Mouse (Mus musculus): ENCODE results near the gene Crybb1. TPM values are rescaled to one million over a fixed set of nuclear protein-coding genes. Genes with fewer than 3 reads are reported as not detected.

Gene Crybb1
- not detected in 2 replicates for total RNA-seq (2014; rRNA removed)
- polyA plus RNA-seq (2012; rRNA removed), result not detected in 2 replicates

DNA sequence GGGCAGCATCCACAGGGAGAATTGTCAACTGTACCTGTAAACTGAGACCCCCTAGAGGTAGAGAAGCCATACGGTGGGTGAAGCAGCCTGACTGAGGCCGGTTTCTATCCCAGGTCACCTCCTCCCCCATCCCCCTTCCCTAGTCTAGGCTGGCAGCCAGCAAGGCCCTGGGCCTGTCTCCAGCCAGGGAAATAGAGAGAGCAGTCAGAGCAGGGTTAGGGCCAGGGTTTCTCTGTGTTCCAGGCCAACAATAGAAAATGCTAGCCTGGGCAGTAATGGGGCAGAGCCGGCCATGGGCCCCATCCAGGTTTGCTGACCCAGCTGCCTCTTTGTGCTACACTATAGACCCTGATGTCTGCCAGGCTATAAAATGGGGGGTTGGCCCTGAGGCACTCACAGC lies at the start of gene Crybb1:
TSS of gene Crybb1 (plus strand) at position 390 of the 400 bp plus-strand sequence.
- no peak within 1 kb of the TSS for H3K27ac ChIP-seq (replicated peaks; ENCODE audit: insufficient read depth, low read depth, low read length)
- peak; percentile 14 for DNase-seq (ENCODE audit: extremely low read depth, low read depth, low spot score)
- no peak within 1 kb of the TSS for H3K4me3 ChIP-seq (ENCODE audit: insufficient read depth, low read depth, low read length)
- no peaks in the 10 kb centered on the region for H3K4me1 ChIP-seq (ENCODE audit: control insufficient read depth, insufficient read depth, low read length)
- WGBS, result 9% methylated on average over 3 of the region's 3 CpGs
- no peaks in the 10 kb centered on the region for H3K36me3 ChIP-seq (ENCODE audit: control insufficient read depth, insufficient read depth, low read length)
- no peaks in the 10 kb centered on the region for H3K27me3 ChIP-seq (ENCODE audit: control insufficient read depth, insufficient read depth, low read length)
- H3K9ac ChIP-seq (ENCODE audit: low read depth, low read length), result no peak within 1 kb of the TSS
- no peak for TF ChIP-seq POLR2A (IDR thresholded peaks at IDR 0.05; ENCODE audit: extremely low read depth, insufficient read depth, low read length)
- TF ChIP-seq CTCF (IDR thresholded peaks at IDR 0.05; ENCODE audit: low read depth, low read length), result no peak
- no peaks in the 10 kb centered on the region for H3K79me2 ChIP-seq (ENCODE audit: control insufficient read depth, insufficient read depth, low read length)

DNA sequence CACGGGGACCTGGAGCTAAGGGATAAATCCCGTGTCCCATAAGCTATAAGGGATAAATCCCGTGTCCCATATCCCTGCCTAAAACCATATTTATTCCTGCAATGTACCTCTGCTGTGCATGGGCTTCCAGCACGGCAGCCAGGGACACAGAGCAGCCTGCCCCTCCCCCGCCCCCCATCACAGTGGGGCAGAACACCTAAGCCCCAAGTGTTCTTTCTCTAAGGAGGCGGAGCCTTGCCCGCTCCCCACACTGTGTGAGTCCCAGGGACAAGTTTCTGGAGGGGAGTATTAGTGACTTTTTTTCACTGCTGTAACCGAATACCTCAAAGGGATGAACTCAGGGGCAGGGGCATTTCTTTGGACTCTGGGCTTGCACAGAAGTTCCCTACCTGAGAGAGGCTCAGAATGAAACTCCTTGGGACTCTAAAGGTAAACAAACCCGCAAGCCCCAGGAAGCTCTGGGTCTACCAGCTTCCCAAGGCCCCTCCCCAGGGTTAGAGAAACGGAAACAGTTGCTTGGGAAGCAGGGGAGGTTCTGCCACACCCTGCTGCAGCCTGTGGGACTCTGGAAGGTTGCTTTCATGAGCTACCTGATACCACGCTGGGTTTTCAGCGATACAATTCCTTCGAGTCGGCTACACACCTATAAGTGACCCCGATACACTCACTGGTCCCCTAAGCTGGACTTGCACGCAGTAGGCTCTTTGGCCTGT lies 48.9 kb upstream of the Crybb1 start:
- H3K4me3 ChIP-seq (ENCODE audit: insufficient read depth, low read depth, low read length), result no peak overlapping the region
- no peaks in the 10 kb centered on the region for H3K36me3 ChIP-seq (ENCODE audit: control insufficient read depth, insufficient read depth, low read length)
- H3K9ac ChIP-seq (ENCODE audit: low read depth, low read length), result no peak overlapping the region
- no peaks in the 10 kb centered on the region for H3K79me2 ChIP-seq (ENCODE audit: control insufficient read depth, insufficient read depth, low read length)
- no peak for TF ChIP-seq POLR2A (IDR thresholded peaks at IDR 0.05; ENCODE audit: extremely low read depth, insufficient read depth, low read length)
- TF ChIP-seq CTCF (IDR thresholded peaks at IDR 0.05; ENCODE audit: low read depth, low read length), result no peak
- no peaks in the 10 kb centered on the region for H3K4me1 ChIP-seq (ENCODE audit: control insufficient read depth, insufficient read depth, low read length)
- H3K27me3 ChIP-seq (ENCODE audit: control insufficient read depth, insufficient read depth, low read length), result no peaks in the 10 kb centered on the region
- DNase-seq (ENCODE audit: extremely low read depth, low read depth, low spot score), result no peak
- 31% methylated on average over 16 of the region's 16 CpGs for WGBS
- H3K27ac ChIP-seq (replicated peaks; ENCODE audit: insufficient read depth, low read depth, low read length), result no peak overlapping the region

DNA sequence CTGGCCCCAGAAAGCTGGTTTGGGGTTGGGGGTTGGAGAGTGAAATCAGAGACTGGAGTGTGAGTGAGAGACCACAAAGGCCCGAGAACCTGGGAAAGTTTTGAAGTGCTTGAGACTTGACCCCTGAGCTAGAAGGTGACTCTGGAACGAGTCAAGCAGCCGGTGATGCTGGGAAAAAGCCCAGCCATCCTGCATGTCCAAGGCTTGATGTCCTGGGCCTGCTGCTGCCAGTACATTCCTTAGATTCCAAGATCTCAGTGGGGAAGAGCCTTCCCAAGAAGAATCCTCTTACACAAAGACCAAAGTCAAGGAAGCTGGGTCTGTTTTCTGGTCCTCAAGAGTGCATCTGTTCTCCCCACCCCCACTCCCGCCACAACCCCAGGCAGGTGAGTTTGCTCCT lies 47.3 kb upstream of the Crybb1 start:
- no peaks in the 10 kb centered on the region for H3K36me3 ChIP-seq (ENCODE audit: control insufficient read depth, insufficient read depth, low read length)
- WGBS, result 45% methylated on average over 4 of the region's 4 CpGs
- no peaks in the 10 kb centered on the region for H3K4me1 ChIP-seq (ENCODE audit: control insufficient read depth, insufficient read depth, low read length)

DNA sequence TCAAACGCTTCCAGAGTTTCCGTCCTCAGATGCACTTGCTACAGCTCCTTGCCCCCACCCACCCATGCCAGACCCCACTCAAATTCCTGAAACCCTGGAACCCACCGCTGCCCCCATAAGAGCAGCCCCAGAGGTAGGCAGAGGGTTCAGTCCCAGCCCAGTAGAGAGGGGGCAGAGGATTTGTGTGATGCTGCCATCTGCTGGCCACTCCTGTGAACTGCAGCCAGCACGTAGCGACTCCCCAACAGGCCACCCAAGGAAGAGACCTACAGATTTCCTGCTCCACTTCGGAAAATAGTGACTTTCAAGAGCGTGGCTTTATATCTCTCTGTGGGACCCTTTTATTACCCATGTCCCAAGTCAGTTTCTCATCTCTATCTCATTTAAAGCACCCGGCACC lies 45.5 kb upstream of the Crybb1 start:
- 31% methylated on average over 8 of the region's 8 CpGs for WGBS
- no peak overlapping the region for H3K27ac ChIP-seq (replicated peaks; ENCODE audit: insufficient read depth, low read depth, low read length)
- no peaks in the 10 kb centered on the region for H3K27me3 ChIP-seq (ENCODE audit: control insufficient read depth, insufficient read depth, low read length)
- no peak for DNase-seq (ENCODE audit: extremely low read depth, low read depth, low spot score)
- H3K4me1 ChIP-seq (ENCODE audit: control insufficient read depth, insufficient read depth, low read length), result no peaks in the 10 kb centered on the region
- TF ChIP-seq CTCF (IDR thresholded peaks at IDR 0.05; ENCODE audit: low read depth, low read length), result peak; percentile 97
- TF ChIP-seq POLR2A (IDR thresholded peaks at IDR 0.05; ENCODE audit: extremely low read depth, insufficient read depth, low read length), result no peak
- no peaks in the 10 kb centered on the region for H3K79me2 ChIP-seq (ENCODE audit: control insufficient read depth, insufficient read depth, low read length)
- H3K36me3 ChIP-seq (ENCODE audit: control insufficient read depth, insufficient read depth, low read length), result no peaks in the 10 kb centered on the region
- no peak overlapping the region for H3K9ac ChIP-seq (ENCODE audit: low read depth, low read length)
- no peak overlapping the region for H3K4me3 ChIP-seq (ENCODE audit: insufficient read depth, low read depth, low read length)

More for the DNA sequence above, 47.3 kb upstream of the Crybb1 start:
- H3K4me3 ChIP-seq (ENCODE audit: insufficient read depth, low read depth, low read length), result no peak overlapping the region
- TF ChIP-seq POLR2A (IDR thresholded peaks at IDR 0.05; ENCODE audit: extremely low read depth, insufficient read depth, low read length) (no peak), CTCF (IDR thresholded peaks at IDR 0.05; ENCODE audit: low read depth, low read length) (no peak)
- H3K79me2 ChIP-seq (ENCODE audit: control insufficient read depth, insufficient read depth, low read length), result no peaks in the 10 kb centered on the region
- DNase-seq (ENCODE audit: extremely low read depth, low read depth, low spot score), result no peak
- no peak overlapping the region for H3K9ac ChIP-seq (ENCODE audit: low read depth, low read length)
- no peaks in the 10 kb centered on the region for H3K27me3 ChIP-seq (ENCODE audit: control insufficient read depth, insufficient read depth, low read length)
- no peak overlapping the region for H3K27ac ChIP-seq (replicated peaks; ENCODE audit: insufficient read depth, low read depth, low read length)

DNA sequence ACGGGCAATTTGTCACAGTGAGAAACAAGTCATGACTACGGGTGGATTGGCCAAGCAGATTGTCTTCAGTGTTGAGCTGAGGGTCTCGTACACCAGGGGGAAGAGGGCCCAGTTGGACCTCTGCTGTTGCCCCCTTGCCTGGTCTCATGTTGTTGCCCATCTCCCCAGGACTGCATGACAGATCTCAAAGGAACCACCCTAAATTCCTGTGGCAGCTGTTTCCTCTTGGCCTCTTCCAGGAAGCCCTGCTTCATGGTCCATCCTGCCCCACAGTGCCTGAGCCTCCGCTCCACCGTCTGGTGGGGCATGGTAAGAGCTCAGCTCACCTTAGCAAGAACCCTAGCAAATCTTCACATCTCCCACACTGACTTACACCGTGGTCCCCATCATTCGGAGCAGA lies 43.7 kb upstream of the Crybb1 start:
- Histone ChIP-seq H3K4me1 (ENCODE audit: control insufficient read depth, insufficient read depth, low read length) (no peaks in the 10 kb centered on the region), H3K27ac (replicated peaks; ENCODE audit: insufficient read depth, low read depth, low read length) (no peak overlapping the region), H3K4me3 (ENCODE audit: insufficient read depth, low read depth, low read length) (no peak overlapping the region), H3K27me3 (ENCODE audit: control insufficient read depth, insufficient read depth, low read length) (no peaks in the 10 kb centered on the region), H3K9ac (ENCODE audit: low read depth, low read length) (no peak overlapping the region), H3K36me3 (ENCODE audit: control insufficient read depth, insufficient read depth, low read length) (no peaks in the 10 kb centered on the region), H3K79me2 (ENCODE audit: control insufficient read depth, insufficient read depth, low read length) (no peaks in the 10 kb centered on the region)
- DNase-seq (ENCODE audit: extremely low read depth, low read depth, low spot score), result no peak
- TF ChIP-seq POLR2A (IDR thresholded peaks at IDR 0.05; ENCODE audit: extremely low read depth, insufficient read depth, low read length) (no peak), CTCF (IDR thresholded peaks at IDR 0.05; ENCODE audit: low read depth, low read length) (no peak)
- WGBS, result 88% methylated on average over 7 of the region's 7 CpGs

DNA sequence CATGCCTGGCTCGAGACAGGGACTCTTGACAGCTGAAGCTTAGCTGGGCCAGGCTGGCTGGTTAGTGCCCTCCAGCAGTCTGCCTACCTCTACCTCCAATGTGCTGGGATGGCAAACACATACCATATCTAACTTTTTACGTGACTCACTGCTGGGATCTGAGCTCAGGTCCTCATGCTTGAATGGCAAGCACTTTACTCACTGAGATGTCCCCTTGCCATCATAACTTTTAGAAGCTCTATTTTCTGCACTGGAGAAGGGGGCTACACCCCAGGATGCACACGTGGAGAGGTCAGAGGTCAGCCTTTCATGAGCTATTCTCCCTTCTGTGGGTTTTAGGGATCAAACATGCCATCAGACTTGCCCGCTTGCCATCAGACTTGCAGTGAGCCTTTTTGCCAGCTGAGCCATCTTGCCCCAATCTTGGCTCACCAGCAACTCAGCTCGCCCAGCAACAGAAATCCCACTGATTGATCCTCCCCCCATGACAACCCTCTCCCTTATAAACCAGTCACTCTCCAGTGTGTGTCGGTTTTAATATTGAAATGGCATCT lies 42.8 kb upstream of the Crybb1 start:
- no peak for DNase-seq (ENCODE audit: extremely low read depth, low read depth, low spot score)
- TF ChIP-seq POLR2A (IDR thresholded peaks at IDR 0.05; ENCODE audit: extremely low read depth, insufficient read depth, low read length) (no peak), CTCF (IDR thresholded peaks at IDR 0.05; ENCODE audit: low read depth, low read length) (no peak)
- Histone ChIP-seq H3K4me1 (ENCODE audit: control insufficient read depth, insufficient read depth, low read length) (no peaks in the 10 kb centered on the region), H3K27ac (replicated peaks; ENCODE audit: insufficient read depth, low read depth, low read length) (no peak overlapping the region), H3K9ac (ENCODE audit: low read depth, low read length) (no peak overlapping the region), H3K27me3 (ENCODE audit: control insufficient read depth, insufficient read depth, low read length) (no peaks in the 10 kb centered on the region), H3K4me3 (ENCODE audit: insufficient read depth, low read depth, low read length) (no peak overlapping the region), H3K79me2 (ENCODE audit: control insufficient read depth, insufficient read depth, low read length) (no peaks in the 10 kb centered on the region), H3K36me3 (ENCODE audit: control insufficient read depth, insufficient read depth, low read length) (no peaks in the 10 kb centered on the region)
- 76% methylated on average over 6 of the region's 6 CpGs for WGBS
